Mouse (Mus musculus) stomach, postnatal 0 days (tissue): ENCODE results near the gene Crot. TPM values are rescaled to one million over a fixed set of nuclear protein-coding genes. Genes with fewer than 3 reads are reported as not detected.

ENCODE experiments used
- ATAC-seq: fragments of 200-750 bp; cut with Nextera tagmentation; 2 replicates; pipeline ENCODE4 v1.8.0; 2017; ENCODE audit not compliant: low FRiP score, low TSS enrichment
- DNase-seq: peaks from one replicate; pipeline ENCODE4 v3.0.0-alpha.2; 2016; ENCODE audit warnings: low spot score
- H3K27ac ChIP-seq: fragments of 300-500 bp; sonication (generic); replicated peaks from 2 replicates; pipeline ENCODE4 v1.5.1; 2014; ENCODE audit warnings: mild to moderate bottlenecking, control low read depth
- H3K27me3 ChIP-seq: fragments of 300-500 bp; sonication (generic); 2 replicates; pipeline ENCODE4 v1.6.1; 2014; ENCODE audit warnings: low read length; ENCODE audit not compliant: control insufficient read depth, insufficient read depth
- H3K36me3 ChIP-seq: fragments of 300-500 bp; sonication (generic); 2 replicates; pipeline ENCODE4 v1.6.1; 2014; ENCODE audit warnings: low read length, mixed read lengths; ENCODE audit not compliant: control insufficient read depth, insufficient read depth
- H3K4me1 ChIP-seq: fragments of 300-500 bp; sonication (generic); replicated peaks from 2 replicates; pipeline ENCODE4 v1.6.1; 2014; ENCODE audit warnings: antibody characterized with exemption; ENCODE audit not compliant: control insufficient read depth, insufficient read depth
- H3K4me2 ChIP-seq: fragments of 300-500 bp; sonication (generic); replicated peaks from 2 replicates; pipeline ENCODE4 v1.6.1; 2014; ENCODE audit warnings: low read depth, mild to moderate bottlenecking, control low read depth, moderate library complexity
- H3K4me3 ChIP-seq: fragments of 300-500 bp; sonication (generic); 2 replicates; pipeline ENCODE4 v1.5.1; 2014; ENCODE audit warnings: low read depth, low read length, control low read depth
- H3K9ac ChIP-seq: fragments of 300-500 bp; sonication (generic); 2 replicates; pipeline ENCODE4 v1.6.1; 2014; ENCODE audit warnings: mild to moderate bottlenecking, low read length, control low read depth, mixed read lengths
- H3K9me3 ChIP-seq: fragments of 300-500 bp; sonication (generic); 2 replicates; pipeline ENCODE4 v1.6.1; 2016; ENCODE audit warnings: low read length; ENCODE audit not compliant: control insufficient read depth
- CTCF ChIP-seq: IDR thresholded peaks from 2 replicates; pipeline ENCODE4 v1.5.1; 2016; ENCODE audit warnings: antibody characterized with exemption, low read depth, mild to moderate bottlenecking, moderate library complexity
- EP300 ChIP-seq: optimal IDR thresholded peaks from 2 replicates; pipeline ENCODE3; 2016; ENCODE audit warnings: antibody characterized with exemption
- WGBS: fragments of 180-500 bp; shearing (Covaris S2); extraction: QIAGEN DNeasy Blood & Tissue Kit; methylation state at CpG from one replicate; pipeline ENCODE4 v1.1.7; 2014; 5-methylcytosine and 5-hydroxymethylcytosine counted together
- polyA plus RNA-seq: library from polyadenylated mRNA; unstranded; fragments of >200 nt; fragmentation: Nextera tagmentation; extraction: Ambion mirVana; gene quantifications from 2 replicates; pipeline ENCODE4 v1.2.1, GENCODE M21; 2015

The Crot gene
- polyA plus RNA-seq, 1 experiment from 2014 or later: 99.6 TPM

- H3K9me3 ChIP-seq: no peaks in the 10 kb centered on the region
- TF ChIP-seq CTCF: no peak
- TF ChIP-seq EP300: no peak
- no peak overlapping the region for H3K4me2 ChIP-seq
- DNase-seq (no peak), ATAC-seq (no peak)
- no peaks in the 10 kb centered on the region for H3K4me1 ChIP-seq
- no peaks in the 10 kb centered on the region for H3K27me3 ChIP-seq
- 85% methylated on average over 1 of the region's 1 CpGs for WGBS
- H3K4me3 ChIP-seq: no peak overlapping the region
- H3K36me3 ChIP-seq: no peaks in the 10 kb centered on the region
- no peak overlapping the region for H3K9ac ChIP-seq
- no peak overlapping the region for H3K27ac ChIP-seq
These were observed 35.5 kb upstream of the Crot start for GRCm38 (mm10) chr5:9032641-9033040.

- TF ChIP-seq EP300 (no peak), CTCF (no peak)
- WGBS: 88% methylated on average over 8 of the region's 8 CpGs
- ATAC-seq: no peak
- Histone ChIP-seq H3K27me3 (no peaks in the 10 kb centered on the region), H3K4me2 (no peak overlapping the region), H3K4me3 (no peak overlapping the region), H3K9me3 (no peaks in the 10 kb centered on the region), H3K36me3 (no peaks in the 10 kb centered on the region), H3K4me1 (no peaks in the 10 kb centered on the region), H3K9ac (no peak overlapping the region), H3K27ac (no peak overlapping the region)
- no peak for DNase-seq
These were observed 35.0 kb upstream of the Crot start for GRCm38 (mm10) chr5:9032101-9032590.

GRCm38 (mm10) chr5:9028266-9028841 lies 31.2 kb upstream of the Crot start:
- WGBS: 54% methylated on average over 1 of the region's 1 CpGs
- no peaks in the 10 kb centered on the region for H3K36me3 ChIP-seq
- H3K9ac ChIP-seq: no peak overlapping the region
- TF ChIP-seq CTCF (no peak), EP300 (no peak)
- no peak overlapping the region for H3K4me3 ChIP-seq
- no peaks in the 10 kb centered on the region for H3K4me1 ChIP-seq
- ATAC-seq: peak; percentile 99
- H3K27ac ChIP-seq: no peak overlapping the region
- H3K9me3 ChIP-seq: no peaks in the 10 kb centered on the region
- no peaks in the 10 kb centered on the region for H3K27me3 ChIP-seq
- peak; percentile 55 for DNase-seq
- H3K4me2 ChIP-seq: no peak overlapping the region

GRCm38 (mm10) chr5:9015352-9015751 lies 18.2 kb upstream of the Crot start:
- no peak for ATAC-seq
- Histone ChIP-seq H3K27ac (no peak overlapping the region), H3K4me3 (no peak overlapping the region), H3K36me3 (no peaks in the 10 kb centered on the region), H3K4me1 (no peaks in the 10 kb centered on the region), H3K27me3 (no peaks in the 10 kb centered on the region), H3K4me2 (no peak overlapping the region), H3K9ac (no peak overlapping the region), H3K9me3 (no peaks in the 10 kb centered on the region)
- DNase-seq: no peak
- TF ChIP-seq CTCF (no peak), EP300 (no peak)
- WGBS: 74% methylated on average over 3 of the region's 3 CpGs

GRCm38 (mm10) chr5:9014774-9015173 lies 17.6 kb upstream of the Crot start:
- TF ChIP-seq CTCF (no peak), EP300 (no peak)
- H3K27ac ChIP-seq: no peak overlapping the region
- ATAC-seq (no peak), DNase-seq (no peak)
- H3K27me3 ChIP-seq: no peaks in the 10 kb centered on the region
- 57% methylated on average over 3 of the region's 3 CpGs for WGBS
- H3K4me3 ChIP-seq: no peak overlapping the region
- H3K4me1 ChIP-seq: no peaks in the 10 kb centered on the region
- H3K4me2 ChIP-seq: no peak overlapping the region
- H3K9me3 ChIP-seq: no peaks in the 10 kb centered on the region
- H3K9ac ChIP-seq: no peak overlapping the region
- no peaks in the 10 kb centered on the region for H3K36me3 ChIP-seq

GRCm38 (mm10) chr5:9011374-9011773 lies 14.2 kb upstream of the Crot start:
- no peak for DNase-seq

More at GRCm38 (mm10) chr5:9011374-9011773, 14.2 kb upstream of the Crot start:
- Histone ChIP-seq H3K9ac (no peak overlapping the region), H3K36me3 (no peaks in the 10 kb centered on the region), H3K27ac (no peak overlapping the region), H3K9me3 (no peaks in the 10 kb centered on the region), H3K27me3 (no peaks in the 10 kb centered on the region), H3K4me2 (no peak overlapping the region), H3K4me1 (no peaks in the 10 kb centered on the region), H3K4me3 (no peak overlapping the region)
- no peak for ATAC-seq
- TF ChIP-seq EP300: no peak
- TF ChIP-seq CTCF: no peak
- 62% methylated on average over 8 of the region's 8 CpGs for WGBS
